Mouse (Mus musculus) kidney, postnatal 0 days (tissue): Measurements from ENCODE around the gene Git2. TPM values are rescaled to one million over a fixed set of nuclear protein-coding genes. Genes with fewer than 3 reads are reported as not detected.

Source experiments
- ATAC-seq: fragments of 200-750 bp; cut with Nextera tagmentation; replicated peaks from 2 replicates; pipeline ENCODE4 v1.8.0; 2017; ENCODE audit warnings: low read depth, moderate number of reproducible peaks, moderate TSS enrichment, moderate library complexity; ENCODE audit not compliant: low FRiP score
- DNase-seq: peaks from one replicate; pipeline ENCODE4 v3.0.0-alpha.2; 2016; ENCODE audit warnings: low spot score
- H3K27ac ChIP-seq: fragments of 300-500 bp; sonication (generic); 2 replicates; pipeline ENCODE4 v1.5.1; 2014; ENCODE audit warnings: mild to moderate bottlenecking
- H3K27me3 ChIP-seq: fragments of 300-500 bp; sonication (generic); 2 replicates; pipeline ENCODE4 v1.6.1; 2014; ENCODE audit warnings: low read length, mixed read lengths; ENCODE audit not compliant: insufficient read depth
- H3K36me3 ChIP-seq: fragments of 300-500 bp; sonication (generic); 2 replicates; pipeline ENCODE4 v1.6.1; 2014; ENCODE audit warnings: low read length, mixed read lengths; ENCODE audit not compliant: insufficient read depth
- H3K4me1 ChIP-seq: fragments of 300-500 bp; sonication (generic); replicated peaks from 2 replicates; pipeline ENCODE4 v1.6.1; 2014; ENCODE audit warnings: antibody characterized with exemption, low read length, mixed read lengths; ENCODE audit not compliant: insufficient read depth
- H3K4me2 ChIP-seq: fragments of 300-500 bp; sonication (generic); 2 replicates; pipeline ENCODE4 v1.6.1; 2014; ENCODE audit warnings: mild to moderate bottlenecking, low read length, moderate library complexity, mixed read lengths
- H3K4me3 ChIP-seq: fragments of 300-500 bp; sonication (generic); replicated peaks from 2 replicates; pipeline ENCODE4 v1.5.1; 2014; ENCODE audit warnings: low read depth, low read length
- H3K9ac ChIP-seq: fragments of 300-500 bp; sonication (generic); 2 replicates; pipeline ENCODE4 v1.6.1; 2014; ENCODE audit warnings: low read depth, low read length
- H3K9me3 ChIP-seq: fragments of 300-500 bp; sonication (generic); replicated peaks from 2 replicates; pipeline ENCODE4 v1.6.1; 2016; ENCODE audit warnings: low read length, inconsistent platforms, mixed read lengths
- CTCF ChIP-seq: IDR thresholded peaks from 2 replicates; pipeline ENCODE4 v1.5.1; 2016; ENCODE audit warnings: antibody characterized with exemption, low read depth, mild to moderate bottlenecking, moderate library complexity
- WGBS: fragments of 180-500 bp; shearing (Covaris S2); extraction: QIAGEN DNeasy Blood & Tissue Kit; methylation state at CpG from one replicate; pipeline ENCODE4 v1.1.7; 2014; 5-methylcytosine and 5-hydroxymethylcytosine counted together
- polyA plus RNA-seq: library from polyadenylated mRNA; unstranded; fragments of >200 nt; fragmentation: Nextera tagmentation; extraction: Ambion mirVana; gene quantifications from 2 replicates; pipeline ENCODE4 v1.2.1, GENCODE M21; 2015

The Git2 gene
- 25.8 and 27.8 TPM in 2 replicates for polyA plus RNA-seq

GRCm38 (mm10) chr5:114775056-114775979 lies at the start of gene Git2:
Git2 (minus strand) TSS chr5:114775517.
- DNase-seq (peak; percentile 51), ATAC-seq (no peak)
- Histone ChIP-seq H3K9ac (peak within 1 kb of the TSS; percentile 94), H3K36me3 (no peaks in the 10 kb centered on the region), H3K27me3 (no peaks in the 10 kb centered on the region), H3K4me2 (peak within 1 kb of the TSS; percentile 95), H3K9me3 (no peaks in the 10 kb centered on the region), H3K27ac (peak within 1 kb of the TSS; percentile 92), H3K4me3 (peak within 1 kb of the TSS; percentile 99), H3K4me1 (0 out of 2 replicates have a peak, but pooled peaks cover 4% of the 10 kb centered on the region)
- no peak for TF ChIP-seq CTCF
- under 1% methylated on average over 47 of the region's 63 CpGs for WGBS

DNA sequence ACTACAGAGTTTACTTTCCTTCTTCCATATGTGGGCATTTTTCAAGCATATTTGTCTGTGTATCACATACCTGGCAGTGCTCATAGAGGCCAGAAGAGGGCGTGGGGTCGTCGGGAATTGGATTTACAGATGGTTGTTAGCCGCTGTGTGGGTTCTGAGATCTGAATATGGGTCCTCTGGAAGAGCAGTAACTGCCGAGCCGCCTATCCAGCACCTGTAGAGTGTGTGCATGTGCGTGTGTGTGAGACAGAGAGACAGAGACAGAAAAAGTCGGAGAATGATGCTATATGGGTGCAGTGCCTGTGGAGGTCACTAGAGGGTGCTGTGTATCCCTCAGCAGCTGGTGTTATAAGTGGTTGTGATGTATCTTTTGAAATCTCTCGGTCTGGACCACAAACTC lies 48.9 kb upstream of the Git2 start:
- peak; percentile 87 for TF ChIP-seq CTCF
- Histone ChIP-seq H3K4me2 (peak overlapping the region; percentile 34; the same call in 1 of the 2 replicates), H3K4me1 (no peaks in the 10 kb centered on the region), H3K27me3 (no peaks in the 10 kb centered on the region), H3K27ac (no peak overlapping the region), H3K4me3 (0 out of 2 replicates have a peak overlapping the region, but pooled peaks have one; percentile 1), H3K9ac (no peak overlapping the region), H3K36me3 (no peaks in the 10 kb centered on the region), H3K9me3 (no peaks in the 10 kb centered on the region)
- 26% methylated on average over 9 of the region's 9 CpGs for WGBS
- DNase-seq (peak; percentile 78), ATAC-seq (0 out of 2 replicates have a peak, but pooled peaks have one; percentile 15)

GRCm38 (mm10) chr5:114822796-114823688 lies 47.7 kb upstream of the Git2 start, which contains the start of gene 1500011B03Rik:
1500011B03Rik (minus strand) TSS chr5:114823468.
- H3K9ac ChIP-seq: peak within 1 kb of the TSS; percentile 72
- H3K4me2 ChIP-seq: peak within 1 kb of the TSS; percentile 77
- ATAC-seq (peak; percentile 62), DNase-seq (peak; percentile 90)
- H3K27me3 ChIP-seq: no peaks in the 10 kb centered on the region
- H3K4me1 ChIP-seq: no peaks in the 10 kb centered on the region
- H3K36me3 ChIP-seq: no peaks in the 10 kb centered on the region
- H3K27ac ChIP-seq: peak within 1 kb of the TSS; percentile 64
- H3K9me3 ChIP-seq: no peaks in the 10 kb centered on the region
- no peak for TF ChIP-seq CTCF
- WGBS: 7% methylated on average over 53 of the region's 53 CpGs
- H3K4me3 ChIP-seq: peak within 1 kb of the TSS; percentile 62

DNA sequence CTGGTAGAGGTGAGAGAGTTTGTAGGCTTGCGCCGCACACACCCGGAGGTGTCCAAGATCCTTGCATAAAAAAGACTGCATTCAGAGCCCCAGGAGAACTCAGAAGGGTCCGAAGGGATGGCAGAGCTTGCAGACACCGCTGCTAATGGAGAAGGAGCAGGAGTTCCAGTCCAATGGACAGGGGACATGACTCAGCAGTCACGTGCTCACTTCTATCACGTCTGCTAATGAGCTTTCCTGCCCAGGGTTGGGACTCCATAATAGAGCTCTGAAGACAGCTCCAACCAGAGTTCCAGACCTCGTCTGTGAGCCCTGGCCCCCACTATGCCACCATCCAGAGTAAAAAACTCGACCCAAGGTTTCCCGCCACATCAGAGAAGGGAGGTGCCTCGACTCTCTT lies 42.8 kb upstream of the Git2 start:
- ATAC-seq (no peak), DNase-seq (peak; percentile 40)
- Histone ChIP-seq H3K9me3 (no peaks in the 10 kb centered on the region), H3K27me3 (no peaks in the 10 kb centered on the region), H3K4me3 (no peak overlapping the region), H3K9ac (no peak overlapping the region), H3K36me3 (no peaks in the 10 kb centered on the region), H3K4me2 (no peak overlapping the region), H3K4me1 (no peaks in the 10 kb centered on the region), H3K27ac (no peak overlapping the region)
- no peak for TF ChIP-seq CTCF
- WGBS: 49% methylated on average over 11 of the region's 11 CpGs

- H3K36me3 ChIP-seq: no peaks in the 10 kb centered on the region
- no peak overlapping the region for H3K4me2 ChIP-seq
- no peak overlapping the region for H3K27ac ChIP-seq
- H3K4me1 ChIP-seq: no peaks in the 10 kb centered on the region
- TF ChIP-seq CTCF: no peak
- 64% methylated on average over 6 of the region's 6 CpGs for WGBS
- DNase-seq: no peak
- H3K4me3 ChIP-seq: no peak overlapping the region
- no peaks in the 10 kb centered on the region for H3K9me3 ChIP-seq
- ATAC-seq: no peak
- no peaks in the 10 kb centered on the region for H3K27me3 ChIP-seq
- H3K9ac ChIP-seq: no peak overlapping the region
Measured at GRCm38 (mm10) chr5:114816599-114816998, 41.3 kb upstream of the Git2 start.
